Mouse (Mus musculus) heart, postnatal 0 days (tissue): ENCODE results near the gene Shisal2a. TPM values are rescaled to one million over a fixed set of nuclear protein-coding genes. Genes with fewer than 3 reads are reported as not detected.
A peak's percentile ranks its signal among the peaks of the same experiment; 100 is the strongest.

Source experiments
- ATAC-seq: fragments of 200-750 bp; cut with Nextera tagmentation; 2 replicates; pipeline ENCODE4 v1.8.0; 2017; ENCODE audit warnings: low read depth, moderate number of reproducible peaks, moderate library complexity; ENCODE audit not compliant: insufficient read depth
- DNase-seq: peaks from one replicate; pipeline ENCODE4 v3.0.0-alpha.2; 2016; ENCODE audit warnings: low spot score
- H3K27ac ChIP-seq: fragments of 300-500 bp; sonication (generic); 2 replicates; pipeline ENCODE4 v1.5.1; 2014; ENCODE audit warnings: low read depth, mild to moderate bottlenecking
- H3K27me3 ChIP-seq: fragments of 300-500 bp; sonication (generic); 2 replicates; pipeline ENCODE4 v1.6.1; 2014; ENCODE audit warnings: low read length, mixed read lengths; ENCODE audit not compliant: control insufficient read depth, insufficient read depth
- H3K36me3 ChIP-seq: fragments of 300-500 bp; sonication (generic); replicated peaks from 2 replicates; pipeline ENCODE4 v1.6.1; 2014; ENCODE audit warnings: low read length, mixed read lengths; ENCODE audit not compliant: control insufficient read depth, insufficient read depth
- H3K4me1 ChIP-seq: fragments of 300-500 bp; sonication (generic); 2 replicates; pipeline ENCODE4 v1.6.1; 2014; ENCODE audit warnings: antibody characterized with exemption; ENCODE audit not compliant: control insufficient read depth, insufficient read depth
- H3K4me2 ChIP-seq: fragments of 300-500 bp; sonication (generic); 2 replicates; pipeline ENCODE4 v1.6.1; 2014; ENCODE audit warnings: low read depth, mild to moderate bottlenecking, low read length, moderate library complexity
- H3K4me3 ChIP-seq: fragments of 300-500 bp; sonication (generic); 2 replicates; pipeline ENCODE4 v1.5.1; 2014; ENCODE audit warnings: low read depth, low read length
- H3K9ac ChIP-seq: fragments of 300-500 bp; sonication (generic); replicated peaks from 2 replicates; pipeline ENCODE4 v1.6.1; 2014; ENCODE audit warnings: low read depth, low read length, mixed read lengths
- H3K9me3 ChIP-seq: fragments of 300-500 bp; sonication (generic); replicated peaks from 2 replicates; pipeline ENCODE4 v1.6.1; 2016; ENCODE audit warnings: low read length; ENCODE audit not compliant: control insufficient read depth
- CTCF ChIP-seq: IDR thresholded peaks from 2 replicates; pipeline ENCODE4 v1.5.1; 2016; ENCODE audit warnings: antibody characterized with exemption, control low read depth, low read depth
- EP300 ChIP-seq: IDR thresholded peaks from 2 replicates; pipeline ENCODE4 v1.6.1; 2016; ENCODE audit warnings: antibody characterized with exemption, low read depth
- WGBS: fragments of 180-500 bp; shearing (Covaris S2); extraction: QIAGEN DNeasy Blood & Tissue Kit; methylation state at CpG from one replicate; pipeline ENCODE4 v1.1.7; 2014; 5-methylcytosine and 5-hydroxymethylcytosine counted together
- polyA plus RNA-seq: library from polyadenylated mRNA; unstranded; fragments of >200 nt; fragmentation: Nextera tagmentation; extraction: Ambion mirVana; gene quantifications from 2 replicates; pipeline ENCODE4 v1.2.1, GENCODE M21; 2015
- total RNA-seq: library from RNA; depleted of rRNA; stranded (reverse); fragments of >200 nt; gene quantifications from 2 replicates; pipeline ENCODE4 v1.2.3, GENCODE M21; 2014; ENCODE audit warnings: low replicate concordance

Shisal2a gene
- total and polyA plus RNA-seq, 2 experiments from 2014 or later, result 2.0 TPM; not detected in 1

DNA sequence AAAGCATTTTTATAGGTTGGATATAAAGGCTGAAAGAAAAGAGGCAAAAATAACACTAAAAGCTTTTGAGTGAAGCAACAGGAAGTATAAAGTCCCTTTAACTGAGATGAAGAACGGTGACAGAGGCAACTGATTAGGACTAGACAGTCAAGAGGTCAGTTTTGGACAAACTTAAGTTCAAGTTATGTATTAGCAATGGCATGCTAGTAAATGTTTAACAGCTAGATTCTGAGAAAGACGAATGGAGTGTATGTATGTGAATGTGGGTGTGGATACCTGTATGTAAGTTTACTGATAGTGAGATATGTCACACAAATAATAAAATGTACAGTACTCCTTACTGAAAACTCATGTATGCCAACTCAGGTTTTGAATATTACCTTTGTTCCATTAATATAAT is 41.4 kb upstream of the Shisal2a start:
- TF ChIP-seq EP300 (no peak), CTCF (no peak)
- 57% methylated on average over 2 of the region's 2 CpGs for WGBS
- Histone ChIP-seq H3K9me3 (no peaks in the 10 kb centered on the region), H3K36me3 (no peaks in the 10 kb centered on the region), H3K27me3 (no peaks in the 10 kb centered on the region), H3K27ac (no peak overlapping the region), H3K4me2 (no peak overlapping the region), H3K4me3 (no peak overlapping the region), H3K4me1 (0 out of 2 replicates have a peak, but pooled peaks cover 3% of the 10 kb centered on the region), H3K9ac (no peak overlapping the region)
- ATAC-seq (no peak), DNase-seq (no peak)

DNA sequence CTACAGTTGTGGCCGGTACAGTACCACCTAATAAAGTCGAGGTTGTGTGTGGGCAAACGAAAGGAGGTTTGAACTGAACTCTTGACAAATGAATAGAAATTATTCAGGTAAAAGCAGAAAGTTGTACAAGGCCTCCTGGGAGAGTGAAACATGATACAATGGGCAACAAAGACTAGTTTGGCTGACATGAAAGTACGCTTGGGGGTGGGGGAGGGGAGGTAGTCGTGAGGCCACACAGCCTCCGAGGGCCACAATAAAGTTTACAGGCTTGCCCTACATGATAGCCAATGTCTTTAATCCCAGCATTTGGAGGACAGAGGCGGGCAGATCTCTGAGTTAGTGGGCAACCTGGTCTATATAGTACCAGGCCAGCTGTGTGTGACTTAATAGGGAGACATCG is 24.5 kb upstream of the Shisal2a start:
- TF ChIP-seq CTCF, result no peak
- no peak for TF ChIP-seq EP300
- H3K36me3 ChIP-seq, result 0 out of 2 replicates have a peak, but pooled peaks cover 6% of the 10 kb centered on the region
- no peaks in the 10 kb centered on the region for H3K9me3 ChIP-seq
- H3K4me1 ChIP-seq, result peaks cover 12% of the 10 kb centered on the region; the same call in 1 of the 2 replicates
- WGBS, result 56% methylated on average over 8 of the region's 8 CpGs
- no peak overlapping the region for H3K4me2 ChIP-seq
- H3K27me3 ChIP-seq, result no peaks in the 10 kb centered on the region
- no peak overlapping the region for H3K27ac ChIP-seq
- H3K4me3 ChIP-seq, result no peak overlapping the region
- no peak overlapping the region for H3K9ac ChIP-seq
- DNase-seq, result no peak
- ATAC-seq, result no peak

DNA sequence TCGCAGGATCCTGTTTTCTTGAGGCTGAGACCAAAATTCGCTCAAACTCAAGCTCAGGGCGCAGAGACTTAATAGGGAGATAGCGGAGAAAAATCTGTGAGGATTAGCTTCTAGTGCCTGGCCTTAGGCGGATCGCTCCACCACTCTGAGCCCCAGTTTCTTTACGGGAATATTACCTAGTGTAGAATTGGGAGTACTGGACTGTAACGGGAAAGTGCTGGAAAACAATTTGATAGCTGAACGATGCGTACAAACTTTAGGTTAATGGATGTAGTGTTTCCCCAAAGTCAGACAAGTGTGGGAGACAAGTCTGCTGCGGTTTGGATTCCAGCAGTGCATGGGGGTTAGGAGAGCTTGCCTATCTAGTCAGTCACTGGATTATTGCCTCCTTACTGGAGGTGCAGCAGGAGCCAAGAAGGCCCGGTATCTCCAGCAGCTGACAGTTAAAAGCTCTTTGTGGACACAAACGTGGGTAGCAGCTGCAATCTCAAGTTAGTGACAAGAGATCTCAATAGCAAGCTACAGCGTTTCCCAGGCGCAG is 23.8 kb upstream of the Shisal2a start, which contains the start of gene Gpx7:
TSS of gene Gpx7 (minus strand) at position 101 of the 541 bp plus-strand sequence.
- Histone ChIP-seq H3K9ac (peak within 1 kb of the TSS; percentile 73), H3K36me3 (0 out of 2 replicates have a peak, but pooled peaks cover 6% of the 10 kb centered on the region), H3K27ac (peak within 1 kb of the TSS; percentile 81), H3K9me3 (no peaks in the 10 kb centered on the region), H3K4me1 (peaks cover 12% of the 10 kb centered on the region; the same call in 1 of the 2 replicates), H3K4me2 (peak within 1 kb of the TSS; percentile 70), H3K4me3 (peak within 1 kb of the TSS; percentile 49), H3K27me3 (no peaks in the 10 kb centered on the region)
- TF ChIP-seq EP300 (no peak), CTCF (no peak)
- 8% methylated on average over 15 of the region's 15 CpGs for WGBS
- ATAC-seq (no peak), DNase-seq (no peak)

DNA sequence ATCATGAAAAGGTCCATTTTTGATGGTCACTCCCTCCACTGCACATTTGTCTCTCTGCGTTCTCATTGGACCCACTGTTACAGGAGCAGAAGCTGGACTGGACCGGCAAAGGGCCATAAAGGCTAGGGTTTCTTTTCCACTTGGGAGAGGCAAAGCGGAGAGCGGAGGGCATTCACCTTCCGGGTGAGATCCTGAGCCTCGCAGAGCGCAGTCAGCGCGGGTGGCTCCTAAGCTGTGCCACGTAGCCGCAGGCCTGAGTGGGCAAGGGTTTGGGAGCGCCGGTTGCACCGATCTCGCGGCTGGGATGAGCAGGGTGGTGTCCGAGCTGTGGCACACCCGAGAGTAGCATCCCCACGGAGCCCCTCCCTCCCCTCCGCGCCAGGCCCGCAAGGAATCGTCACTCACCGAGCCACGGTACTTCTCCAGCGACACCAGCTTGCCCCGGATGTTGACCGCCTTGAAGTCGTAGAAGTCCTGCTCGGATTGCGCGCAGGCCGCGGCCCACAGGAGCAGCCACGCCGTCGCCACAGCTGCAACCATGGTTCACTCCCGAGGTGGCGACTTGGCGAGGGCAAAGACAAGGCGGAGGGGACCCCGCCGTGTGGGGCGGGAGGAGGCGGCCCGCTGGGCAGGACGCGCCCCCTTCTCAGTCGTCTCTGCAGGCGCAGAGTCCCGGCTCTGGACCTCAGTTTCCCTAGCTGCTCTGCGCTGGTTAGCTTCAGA is 23.1 kb upstream of the Shisal2a start:
- WGBS, result 2% methylated on average over 52 of the region's 52 CpGs
- TF ChIP-seq EP300 (no peak), CTCF (no peak)
- peak; percentile 76 for ATAC-seq

DNA sequence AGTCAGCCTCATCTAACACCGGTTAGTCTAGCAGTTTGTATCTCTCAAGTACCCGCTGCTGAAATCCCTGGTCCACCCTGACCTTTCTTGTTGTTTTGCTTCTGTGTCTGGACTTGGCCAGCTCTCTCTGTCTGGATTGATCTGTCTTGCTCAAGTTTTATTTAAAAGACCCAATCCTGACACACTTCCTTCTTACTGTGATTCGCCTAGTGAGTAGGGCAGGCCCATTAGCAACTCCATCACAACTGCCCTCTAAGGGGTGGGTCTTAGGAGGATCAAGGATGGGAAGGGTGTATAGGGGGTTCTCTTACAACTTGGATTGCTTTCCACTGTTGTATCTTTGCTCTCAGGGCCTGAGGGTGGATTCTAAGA is 22.6 kb upstream of the Shisal2a start:
- no peak for TF ChIP-seq CTCF
- TF ChIP-seq EP300, result no peak

More for the DNA sequence above, 23.1 kb upstream of the Shisal2a start:
- Histone ChIP-seq H3K9me3 (no peaks in the 10 kb centered on the region), H3K27me3 (no peaks in the 10 kb centered on the region), H3K9ac (peak overlapping the region; percentile 73), H3K36me3 (0 out of 2 replicates have a peak, but pooled peaks cover 6% of the 10 kb centered on the region), H3K4me3 (peak overlapping the region; percentile 49), H3K4me2 (peak overlapping the region; percentile 70), H3K4me1 (peaks cover 12% of the 10 kb centered on the region; the same call in 1 of the 2 replicates), H3K27ac (peak overlapping the region; percentile 81)
- peak; percentile 49 for DNase-seq

More for the DNA sequence above, 22.6 kb upstream of the Shisal2a start:
- peak overlapping the region; percentile 81 for H3K27ac ChIP-seq
- peak overlapping the region; percentile 73; the same call in 1 of the 2 replicates for H3K9ac ChIP-seq
- H3K9me3 ChIP-seq, result no peaks in the 10 kb centered on the region
- H3K27me3 ChIP-seq, result no peaks in the 10 kb centered on the region
- H3K4me2 ChIP-seq, result peak overlapping the region; percentile 70
- peaks cover 12% of the 10 kb centered on the region; the same call in 1 of the 2 replicates for H3K4me1 ChIP-seq
- 64% methylated on average over 3 of the region's 3 CpGs for WGBS
- H3K36me3 ChIP-seq, result 0 out of 2 replicates have a peak, but pooled peaks cover 6% of the 10 kb centered on the region
- ATAC-seq (peak; percentile 81), DNase-seq (peak; percentile 74)
- H3K4me3 ChIP-seq, result peak overlapping the region; percentile 49
